Mouse (Mus musculus) CH12.LX (cell line): ENCODE data around the gene Fkbp4. TPM values are rescaled to one million over a fixed set of nuclear protein-coding genes. Genes with fewer than 3 reads are reported as not detected.

ENCODE experiments used
- DNase-seq: peaks from one replicate; pipeline ENCODE4 v3.0.0-alpha.2; 2013; ENCODE audit errors: extremely low read depth
- H3K27ac ChIP-seq: 2 replicates; pipeline ENCODE4 v1.5.1; 2012; ENCODE audit warnings: low read depth, mild to moderate bottlenecking, control low read depth, moderate library complexity; ENCODE audit not compliant: insufficient read depth
- H3K27me3 ChIP-seq: replicated peaks from 2 replicates; pipeline ENCODE3; 2012; ENCODE audit warnings: inconsistent platforms
- H3K36me3 ChIP-seq, 2 experiments: replicated peaks in 1 of 2; 2 replicates each; pipeline versions ENCODE3 to v1.6.1; 2012; ENCODE audit warnings: inconsistent platforms in 1 of 2, low read length in 1 of 2, mild to moderate bottlenecking in 1 of 2, mixed read lengths in 1 of 2, moderate library complexity in 1 of 2; ENCODE audit not compliant: control insufficient read depth in 1 of 2, insufficient read depth in 1 of 2
- H3K4me1 ChIP-seq, 2 experiments: 2 replicates each; pipeline ENCODE4 v1.6.1; 2012; ENCODE audit warnings: inconsistent platforms in 1 of 2, moderate library complexity in 1 of 2; ENCODE audit not compliant: insufficient read depth in 2 of 2, control insufficient read depth in 1 of 2
- H3K4me2 ChIP-seq: 2 replicates; pipeline ENCODE4 v1.6.1; 2012; ENCODE audit warnings: low read depth, mild to moderate bottlenecking, control low read depth; ENCODE audit not compliant: poor library complexity, insufficient read depth, severe bottlenecking
- H3K4me3 ChIP-seq, 3 experiments: fragments of 150-350 bp in 1 of 3; sonication (generic) in 1 of 3; replicated peaks in 1 of 3; 2 replicates each; pipeline versions ENCODE3 to v1.5.1; 2011 to 2012; ENCODE audit warnings: low read depth in 2 of 3, low read length in 2 of 3, mild to moderate bottlenecking in 2 of 3, moderate library complexity in 2 of 3, control low read depth in 1 of 3, improper control_type of control experiment in 1 of 3, inconsistent platforms in 1 of 3, mixed read lengths in 1 of 3; ENCODE audit not compliant: poor library complexity in 1 of 3
- H3K79me2 ChIP-seq: replicated peaks from 2 replicates; pipeline ENCODE4 v1.6.1; 2012; ENCODE audit warnings: mild to moderate bottlenecking, moderate library complexity; ENCODE audit not compliant: control insufficient read depth, poor library complexity, insufficient read depth, severe bottlenecking; ENCODE audit errors: extremely low read depth
- H3K9ac ChIP-seq: 2 replicates; pipeline ENCODE4 v1.6.1; 2012; ENCODE audit warnings: low read depth, mild to moderate bottlenecking, control low read depth, moderate library complexity; ENCODE audit not compliant: insufficient read depth
- H3K9me3 ChIP-seq: replicated peaks from 2 replicates; pipeline ENCODE3; 2012; ENCODE audit warnings: low read length, inconsistent platforms, mixed read lengths
- BHLHE40 ChIP-seq: IDR thresholded peaks from 2 replicates; pipeline ENCODE4 v1.6.1; 2011; ENCODE audit warnings: mild to moderate bottlenecking, low read depth, low read length, improper control_type of control experiment
- CHD1 ChIP-seq: IDR thresholded peaks from 2 replicates; pipeline ENCODE4 v1.6.1; 2012; ENCODE audit warnings: low read depth, low read length, improper control_type of control experiment, inconsistent platforms
- CTCF ChIP-seq, 2 experiments: IDR thresholded peaks in 1 of 2; conservative IDR thresholded peaks in 1 of 2; 2 replicates each; pipeline ENCODE4 v1.5.1; 2011 to 2012; ENCODE audit warnings: low read depth in 2 of 2, low read length in 2 of 2, improper control_type of control experiment in 1 of 2, inconsistent platforms in 1 of 2, mild to moderate bottlenecking in 1 of 2, moderate library complexity in 1 of 2
- E2F4 ChIP-seq: IDR thresholded peaks from 2 replicates; pipeline ENCODE4 v1.6.1; 2011; ENCODE audit warnings: low read depth, low read length, improper control_type of control experiment; ENCODE audit not compliant: insufficient replicate concordance
- ELF1 ChIP-seq: IDR thresholded peaks from 2 replicates; pipeline ENCODE4 v1.6.1; 2014; ENCODE audit warnings: low read depth, mild to moderate bottlenecking, inconsistent platforms, low read length, improper control_type of control experiment
- GABPA ChIP-seq: IDR thresholded peaks from 2 replicates; pipeline ENCODE4 v1.6.1; 2012; ENCODE audit warnings: low read depth, low read length, improper control_type of control experiment, inconsistent platforms; ENCODE audit not compliant: insufficient replicate concordance
- HCFC1 ChIP-seq: IDR thresholded peaks from 2 replicates; pipeline ENCODE4 v1.6.1; 2012; ENCODE audit warnings: low read depth, mild to moderate bottlenecking, inconsistent platforms, low read length, improper control_type of control experiment
- IRF4 ChIP-seq: IDR thresholded peaks from 2 replicates; pipeline ENCODE4 v1.6.1; 2014; ENCODE audit warnings: low read depth, mild to moderate bottlenecking, inconsistent platforms, low read length, improper control_type of control experiment
- JUN ChIP-seq: IDR thresholded peaks from 2 replicates; pipeline ENCODE4 v1.6.1; 2011; ENCODE audit warnings: low read depth, mild to moderate bottlenecking, low read length, improper control_type of control experiment, moderate library complexity; ENCODE audit not compliant: insufficient read depth
- JUND ChIP-seq: conservative IDR thresholded peaks from 2 replicates; pipeline ENCODE4 v1.6.1; 2011; ENCODE audit warnings: low read depth, low read length, improper control_type of control experiment
- MAZ ChIP-seq: IDR thresholded peaks from 2 replicates; pipeline ENCODE4 v1.6.1; 2012; ENCODE audit warnings: low read depth, mild to moderate bottlenecking, inconsistent platforms, low read length, improper control_type of control experiment, moderate library complexity
- MXI1 ChIP-seq: IDR thresholded peaks from 2 replicates; pipeline ENCODE4 v1.6.1; 2011; ENCODE audit warnings: mild to moderate bottlenecking, low read depth, low read length, improper control_type of control experiment
- MYC ChIP-seq: IDR thresholded peaks from 2 replicates; pipeline ENCODE4 v1.6.1; 2011; ENCODE audit warnings: low read depth, mild to moderate bottlenecking, improper control_type of control experiment, low read length
- NELFE ChIP-seq: IDR thresholded peaks from 2 replicates; pipeline ENCODE4 v1.6.1; 2011; ENCODE audit warnings: low read depth, low read length, improper control_type of control experiment
- POLR2A ChIP-seq: IDR thresholded peaks from 2 replicates; pipeline ENCODE4 v1.6.1; 2011; ENCODE audit warnings: low read depth, mild to moderate bottlenecking, improper control_type of control experiment, low read length
- POLR2AphosphoS2 ChIP-seq: IDR thresholded peaks from 2 replicates; pipeline ENCODE4 v1.6.1; 2011; ENCODE audit warnings: low read depth, low read length, improper control_type of control experiment
- RAD21 ChIP-seq: IDR thresholded peaks from 2 replicates; pipeline ENCODE4 v1.6.1; 2011; ENCODE audit warnings: low read depth, mild to moderate bottlenecking, low read length, improper control_type of control experiment, moderate library complexity
- SIN3A ChIP-seq: IDR thresholded peaks from 2 replicates; pipeline ENCODE4 v1.6.1; 2012; ENCODE audit warnings: low read length, improper control_type of control experiment, inconsistent platforms
- TBP ChIP-seq: conservative IDR thresholded peaks from 2 replicates; pipeline ENCODE4 v1.6.1; 2011; ENCODE audit warnings: low read depth, low read length, improper control_type of control experiment
- USF1 ChIP-seq: IDR thresholded peaks from 2 replicates; pipeline ENCODE4 v1.6.1; 2014; ENCODE audit warnings: low read depth, mild to moderate bottlenecking, inconsistent platforms, low read length, improper control_type of control experiment
- USF2 ChIP-seq: conservative IDR thresholded peaks from 2 replicates; pipeline ENCODE4 v1.6.1; 2011; ENCODE audit warnings: low read depth, low read length, improper control_type of control experiment
- ZC3H11A ChIP-seq: IDR thresholded peaks from 2 replicates; pipeline ENCODE4 v1.6.1; 2012; ENCODE audit warnings: low read depth, mild to moderate bottlenecking, inconsistent platforms, low read length, improper control_type of control experiment
- ZKSCAN1 ChIP-seq: IDR thresholded peaks from 2 replicates; pipeline ENCODE4 v1.6.1; 2012; ENCODE audit warnings: low read depth, inconsistent platforms, low read length, improper control_type of control experiment, borderline replicate concordance
- dilution Hi-C: fragments of 300-500 bp; cut with MboI; formaldehyde crosslinking; loops from 2 replicates; pipeline ENCODE4 v1.14.3; 2020; ENCODE audit warnings: low sequenced_read_pairs; ENCODE audit not compliant: extremely low pct_unique_long_range_greater_than_20kb, extremely low pct_ligation_motif_present
- in situ Hi-C: fragments of 300-500 bp; cut with MboI; formaldehyde crosslinking; loops from 3 replicates; pipeline ENCODE4 v1.14.3; 2019; ENCODE audit warnings: low sequenced_read_pairs, low pct_ligation_motif_present, low pct_unique_long_range_greater_than_20kb, mixed read lengths
- polyA plus RNA-seq: library from polyadenylated mRNA; unstranded; fragments of >175 nt; gene quantifications from 2 replicates; pipeline ENCODE4 v1.2.1, GENCODE M21; 2012; ENCODE audit warnings: low read depth; ENCODE audit not compliant: insufficient read length
- total RNA-seq, 2 experiments: library from RNA; depleted of rRNA; stranded (reverse); fragments of 300-350 nt in 1 of 2; fragments of >200 nt in 1 of 2; gene quantifications; 2 replicates each; pipeline ENCODE4 v1.2.3; 2012 to 2014

The Fkbp4 gene
- total and polyA plus RNA-seq, 3 experiments = 198 to 304 (median 265) TPM

GRCm38 (mm10) chr6:128397574-128398261 lies 40.8 kb downstream of the Fkbp4 start:
- Histone ChIP-seq H3K4me2 (no peak overlapping the region), H3K9ac (no peak overlapping the region), H3K4me1 (no peaks in the 10 kb centered on the region), H3K27ac (no peak overlapping the region), H3K27me3 (no peaks in the 10 kb centered on the region), H3K36me3 (no peaks in the 10 kb centered on the region), H3K9me3 (no peaks in the 10 kb centered on the region), H3K79me2 (no peaks in the 10 kb centered on the region), H3K4me3 (no peak overlapping the region)
- no peak for DNase-seq
- in situ Hi-C loops = no loop called here
- TF ChIP-seq HCFC1 (no peak), NELFE (no peak), SIN3A (no peak), MYC (no peak), TBP (no peak), CTCF (conservative IDR thresholded peaks at IDR 0.05 in 1 of 2, IDR thresholded peaks at IDR 0.05 in 1 of 2; ENCODE audit: low read depth in 2 of 2, low read length in 2 of 2) (no peak), CHD1 (no peak), IRF4 (no peak), JUND (no peak), MAZ (no peak), USF2 (no peak), MXI1 (no peak), ZC3H11A (no peak)
- dilution Hi-C loops = no loop called here

- Histone ChIP-seq H3K27ac (no peak overlapping the region), H3K4me1 (no peaks in the 10 kb centered on the region), H3K4me3 (no peak overlapping the region), H3K27me3 (no peaks in the 10 kb centered on the region), H3K4me2 (no peak overlapping the region), H3K36me3 (no peaks in the 10 kb centered on the region), H3K79me2 (no peaks in the 10 kb centered on the region), H3K9ac (no peak overlapping the region), H3K9me3 (no peaks in the 10 kb centered on the region)
- dilution Hi-C loops = no loop called here
- TF ChIP-seq NELFE (no peak), GABPA (no peak), JUND (no peak), IRF4 (no peak), BHLHE40 (no peak), RAD21 (no peak), ZKSCAN1 (no peak), ELF1 (no peak), CTCF (conservative IDR thresholded peaks at IDR 0.05 in 1 of 2, IDR thresholded peaks at IDR 0.05 in 1 of 2; ENCODE audit: low read depth in 2 of 2, low read length in 2 of 2) (no peak), E2F4 (no peak), USF2 (no peak), MAZ (no peak), POLR2AphosphoS2 (no peak), JUN (no peak), POLR2A (no peak), USF1 (no peak)
- in situ Hi-C loops = no loop called here
- DNase-seq = no peak
Measured at GRCm38 (mm10) chr6:128390683-128391082, 47.8 kb downstream of the Fkbp4 start.
